In the genomic region with DNA sequence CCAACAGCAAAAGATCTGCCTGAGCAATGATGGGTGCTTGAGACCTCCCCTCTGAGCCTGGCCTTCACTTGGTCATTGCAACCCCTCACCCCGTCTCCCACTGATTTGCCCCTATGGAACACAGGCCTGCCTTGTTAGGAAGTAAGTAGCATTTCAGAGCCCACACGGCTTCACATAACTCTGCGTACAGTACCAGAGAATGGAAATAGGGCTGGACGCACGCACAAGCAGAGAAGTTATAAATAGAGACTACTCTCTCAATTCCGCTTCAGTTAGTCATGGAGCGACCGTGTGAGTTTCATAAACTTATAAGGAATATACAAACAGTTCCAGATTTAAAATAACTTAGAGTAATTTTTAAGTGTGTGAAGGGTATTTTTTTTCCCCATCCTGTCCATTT, we compare ENCODE assay signal across 19 mouse cellular contexts.
A peak's percentile ranks its signal among the peaks of the same experiment; 100 is the strongest.
DNase-seq lines count a peak whose midpoint lies in the region; ATAC-seq and TF ChIP-seq lines count a peak whose summit lies in the region.
"Had no signal": no experiment of that assay in that cellular context is flagged by ENCODE, and none has a peak within 500 bp of the region (broad histone marks: within the 10 kb centered on the region; RNA-seq: fewer than 3 reads in every experiment).

No protein-coding gene starts in this region.

- 55% methylated on average over 8 of the region's 8 CpGs for WGBS in heart, embryonic 10.5 days
- 56% methylated on average over 8 of the region's 8 CpGs for WGBS in lung, embryonic 15.5 days
- 94% methylated on average over 8 of the region's 8 CpGs for WGBS in limb, embryonic 10.5 days
- WGBS in stomach, postnatal 0 days, result 49% methylated on average over 8 of the region's 8 CpGs

- H3K27me3 ChIP-seq in heart, embryonic 10.5 days (ENCODE audit: insufficient read depth, poor library complexity, severe bottlenecking), result no peaks in the 10 kb centered on the region
- no peaks in the 10 kb centered on the region for H3K27me3 ChIP-seq in lung, embryonic 15.5 days
- H3K27me3 ChIP-seq in limb, embryonic 10.5 days (ENCODE audit: low read depth, poor library complexity, severe bottlenecking), result no peaks in the 10 kb centered on the region
- H3K27me3 ChIP-seq in stomach, postnatal 0 days (ENCODE audit: control insufficient read depth, insufficient read depth, low read length), result no peaks in the 10 kb centered on the region
- H3K27me3 ChIP-seq: midbrain, embryonic 13.5 days had no signal

- TF ChIP-seq CTCF in stomach, postnatal 0 days (IDR thresholded peaks at IDR 0.05; ENCODE audit: low read depth), result no peak

- H3K4me2 ChIP-seq in lung, embryonic 15.5 days, result no peak overlapping the region
- no peak overlapping the region for H3K4me2 ChIP-seq in stomach, postnatal 0 days (replicated peaks; ENCODE audit: low read depth)
- H3K4me2 ChIP-seq: midbrain, embryonic 13.5 days had no signal

- no peaks in the 10 kb centered on the region for H3K36me3 ChIP-seq in heart, embryonic 10.5 days
- H3K36me3 ChIP-seq in lung, embryonic 15.5 days, result no peaks in the 10 kb centered on the region
- H3K36me3 ChIP-seq in limb, embryonic 10.5 days, result no peaks in the 10 kb centered on the region
- no peaks in the 10 kb centered on the region for H3K36me3 ChIP-seq in stomach, postnatal 0 days (ENCODE audit: control insufficient read depth, insufficient read depth, low read length)
- H3K36me3 ChIP-seq: hindbrain, embryonic 10.5 days; midbrain, embryonic 13.5 days had no signal

- peak; percentile 39 for TF ChIP-seq EP300 in stomach, postnatal 0 days (optimal IDR thresholded peaks at IDR 0.05)

- H3K4me3 ChIP-seq in heart, embryonic 10.5 days, result no peak overlapping the region
- H3K4me3 ChIP-seq in lung, embryonic 15.5 days, result no peak overlapping the region
- H3K4me3 ChIP-seq in limb, embryonic 10.5 days, result no peak overlapping the region
- H3K4me3 ChIP-seq in stomach, postnatal 0 days (ENCODE audit: low read depth, low read length), result no peak overlapping the region
- H3K4me3 ChIP-seq: hindbrain, embryonic 10.5 days; midbrain, embryonic 13.5 days had no signal

- DNase-seq in heart, embryonic 10.5 days (ENCODE audit: low spot score), result no peak
- no peak for DNase-seq in heart, adult 8-10 months (ENCODE audit: low spot score)
- DNase-seq in lung, postnatal 25 days (ENCODE audit: low spot score), result no peak
- no peak for DNase-seq in limb, embryonic 10.5 days (ENCODE audit: low spot score)
- no peak for DNase-seq in stomach, postnatal 0 days (ENCODE audit: low spot score)
- no peak for DNase-seq in adrenal gland, adult 2 months
- DNase-seq in neural tube, embryonic 10.5 days (ENCODE audit: extremely low spot score, low spot score), result no peak
- DNase-seq: adrenal gland, postnatal 10 days; B cell, adult 2 months; cerebellum, postnatal 10 days; kidney, adult 11 months; kidney, postnatal 36 days; layer of hippocampus, postnatal 36 days; liver; lung, postnatal 10 days; right cerebral cortex, postnatal 25 days had no signal

- H3K9ac ChIP-seq in lung, embryonic 15.5 days, result no peak overlapping the region
- H3K9ac ChIP-seq in stomach, postnatal 0 days (ENCODE audit: low read length), result no peak overlapping the region

- H3K27ac ChIP-seq in heart, embryonic 10.5 days, result peak overlapping the region; percentile 79
- H3K27ac ChIP-seq in lung, embryonic 15.5 days, result peak overlapping the region; percentile 49
- H3K27ac ChIP-seq in limb, embryonic 10.5 days, result 0 out of 2 replicates have a peak overlapping the region, but pooled peaks have one; percentile 6
- peak overlapping the region; percentile 83 for H3K27ac ChIP-seq in stomach, postnatal 0 days (replicated peaks)
- H3K27ac ChIP-seq: hindbrain, embryonic 10.5 days; midbrain, embryonic 13.5 days had no signal

- H3K9me3 ChIP-seq in heart, embryonic 10.5 days, result no peaks in the 10 kb centered on the region
- H3K9me3 ChIP-seq in lung, embryonic 15.5 days, result no peaks in the 10 kb centered on the region
- no peaks in the 10 kb centered on the region for H3K9me3 ChIP-seq in limb, embryonic 10.5 days (replicated peaks)
- no peaks in the 10 kb centered on the region for H3K9me3 ChIP-seq in stomach, postnatal 0 days (ENCODE audit: control insufficient read depth, low read length)
- H3K9me3 ChIP-seq: hindbrain, embryonic 10.5 days; midbrain, embryonic 13.5 days had no signal

- ATAC-seq in lung, embryonic 15.5 days (ENCODE audit: borderline replicate concordance, extremely low read depth, low FRiP score, low TSS enrichment), result peak; percentile 53; the same call in 1 of the 2 replicates
- ATAC-seq in stomach, postnatal 0 days (ENCODE audit: low FRiP score, low TSS enrichment), result peak; percentile 73; the same call in 1 of the 2 replicates
- ATAC-seq: midbrain, embryonic 13.5 days had no signal

- peaks cover 79% of the 10 kb centered on the region for H3K4me1 ChIP-seq in heart, embryonic 10.5 days
- peaks cover 37% of the 10 kb centered on the region for H3K4me1 ChIP-seq in lung, embryonic 15.5 days
- H3K4me1 ChIP-seq in limb, embryonic 10.5 days, result peaks cover 53% of the 10 kb centered on the region
- H3K4me1 ChIP-seq in stomach, postnatal 0 days (replicated peaks; ENCODE audit: control insufficient read depth, insufficient read depth), result peaks cover 3% of the 10 kb centered on the region; the same call in 1 of the 2 replicates

Comparison
In these comparisons a context has a peak if more than half of its experiments do, and no peak if none do; other contexts are left out.
1. H3K27ac ChIP-seq: peak in every context shown above with its lines; median percentile 83 in stomach, postnatal 0 days; 79 in heart, embryonic 10.5 days; 49 in lung, embryonic 15.5 days; 6 in limb, embryonic 10.5 days.